Mouse (Mus musculus) regulatory T cell (primary cell): ENCODE data around the gene Fgfr2.

Experiments
- in situ Hi-C: fragments of 300-600 bp; cut with MboI, MseI; formaldehyde crosslinking; loops from one replicate; pipeline ENCODE4 v1.15.1; 2025; ENCODE audit warnings: high pct_unique_total_duplicates

The Fgfr2 gene

GRCm38 (mm10) chr7:130855681-130856080 is 2267.5 kb downstream of the Fgfr2 start:
- in situ Hi-C loops = no loop called here

GRCm38 (mm10) chr7:130854684-130855292 is 2268.4 kb downstream of the Fgfr2 start:
- in situ Hi-C loops = no loop called here

DNA sequence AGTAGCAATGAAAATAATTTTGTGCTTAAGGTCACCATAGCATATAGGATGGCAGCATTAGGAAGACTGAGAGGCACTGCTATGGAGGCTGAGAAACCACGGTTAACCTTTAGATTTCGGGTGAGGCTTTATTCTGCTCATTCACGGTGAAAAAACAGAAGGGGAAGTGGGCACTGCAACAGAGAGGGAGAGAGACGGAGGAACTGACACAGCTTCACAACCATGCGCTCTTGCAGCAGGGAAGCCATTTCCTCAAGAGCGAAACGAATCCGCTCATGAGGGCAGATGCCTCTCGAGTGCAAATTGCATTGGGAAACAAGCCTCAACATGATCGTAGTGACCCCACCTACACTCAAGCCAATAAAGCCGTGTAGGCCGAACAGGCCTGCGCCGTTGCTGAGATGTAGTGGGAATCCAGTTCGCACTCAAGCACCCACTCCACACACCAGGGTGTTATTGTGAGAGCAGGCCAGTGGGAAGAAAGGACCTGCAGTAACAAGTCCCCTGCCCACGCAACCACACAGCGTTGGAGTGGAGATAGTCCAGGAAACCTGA is 2275.9 kb downstream of the Fgfr2 start:
- in situ Hi-C loops = no loop called here

GRCm38 (mm10) chr7:130839380-130840100 is 2283.6 kb downstream of the Fgfr2 start:
- in situ Hi-C loops = no loop called here

DNA sequence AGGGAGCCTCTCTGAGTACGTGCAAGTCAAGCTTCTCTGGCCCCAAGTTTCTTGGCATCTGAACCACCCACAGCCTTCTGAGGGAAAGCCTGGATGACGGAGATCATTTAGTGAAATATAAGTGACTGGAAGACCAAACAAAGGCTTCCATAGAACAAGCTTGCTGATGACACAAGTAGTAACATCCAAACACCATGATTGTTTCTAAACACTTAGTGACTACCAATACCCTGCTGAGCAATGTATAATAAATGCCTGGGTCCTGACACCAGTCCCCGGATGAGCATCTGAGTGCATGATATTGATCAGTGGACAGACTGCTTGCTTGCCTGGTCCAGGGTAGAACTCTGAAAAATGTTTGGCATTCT is 2284.5 kb downstream of the Fgfr2 start:
- in situ Hi-C loops = no loop called here

- in situ Hi-C loops = no loop called here
These were observed 2285.1 kb downstream of the Fgfr2 start for GRCm38 (mm10) chr7:130837941-130838657.

- in situ Hi-C loops = no loop called here
These were observed 2287.1 kb downstream of the Fgfr2 start for GRCm38 (mm10) chr7:130836066-130836465.

DNA sequence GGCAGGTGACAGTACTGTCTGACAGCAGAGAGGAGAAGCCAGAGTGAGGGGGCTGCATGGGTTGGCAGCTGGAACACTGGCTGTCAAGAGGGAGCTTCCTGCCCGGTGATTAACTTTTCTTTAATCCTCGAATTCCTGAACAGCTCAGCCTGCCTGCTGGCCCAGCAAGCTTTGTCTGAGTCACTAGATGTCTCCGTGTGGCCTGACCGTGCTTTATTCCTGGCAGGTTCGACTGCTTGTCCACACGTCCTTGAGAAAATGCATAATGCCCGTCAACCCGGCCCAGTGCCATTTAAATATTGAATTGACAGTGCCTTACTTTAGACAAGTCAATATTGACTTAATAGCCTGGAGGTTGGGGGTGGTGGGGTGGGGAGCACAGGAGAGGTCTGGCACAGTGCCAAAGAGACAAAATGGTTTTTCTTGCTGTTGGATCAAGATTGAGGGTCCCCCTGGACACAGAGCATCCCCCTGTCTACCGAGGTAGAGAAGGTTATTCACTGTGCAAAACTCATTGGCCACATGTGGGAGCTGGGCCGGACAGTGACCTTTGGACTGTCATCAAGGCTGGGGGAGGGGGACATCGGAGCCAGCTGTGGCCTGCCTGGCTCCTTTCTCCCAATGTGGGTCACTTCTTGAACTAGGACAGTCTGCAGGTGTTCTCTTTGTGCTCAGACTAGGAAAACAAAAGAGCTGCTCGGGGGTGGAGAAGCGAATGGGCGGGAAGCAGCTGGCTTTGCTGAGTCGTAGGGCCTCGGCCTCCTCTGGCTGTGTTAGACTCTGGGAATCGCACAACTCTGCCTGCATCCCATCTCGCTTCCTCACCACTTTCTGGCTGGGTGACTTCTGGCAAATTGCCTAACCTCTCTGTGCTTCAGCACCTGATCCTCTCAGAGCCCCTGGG is 2287.9 kb downstream of the Fgfr2 start:
- in situ Hi-C loops = no loop called here

DNA sequence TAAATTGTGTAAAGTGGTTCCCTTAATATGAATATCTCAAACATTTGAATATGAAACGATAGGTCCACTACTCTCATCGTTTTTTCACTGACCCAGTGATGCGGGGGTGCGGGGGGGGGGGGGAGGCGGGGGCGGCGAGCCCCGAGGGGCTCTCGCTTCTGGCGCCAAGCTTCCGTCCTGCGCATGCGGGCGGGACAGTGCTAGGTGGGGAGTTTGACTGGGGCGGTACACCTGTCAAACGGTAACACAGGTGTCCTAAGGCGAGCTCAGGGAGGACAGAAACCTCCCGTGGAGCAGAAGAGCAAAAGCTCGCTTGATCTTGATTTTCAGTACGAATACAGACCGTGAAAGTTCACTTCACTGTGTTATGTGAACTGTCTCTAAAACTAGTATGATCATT is 2288.9 kb downstream of the Fgfr2 start:
- in situ Hi-C loops = no loop called here

DNA sequence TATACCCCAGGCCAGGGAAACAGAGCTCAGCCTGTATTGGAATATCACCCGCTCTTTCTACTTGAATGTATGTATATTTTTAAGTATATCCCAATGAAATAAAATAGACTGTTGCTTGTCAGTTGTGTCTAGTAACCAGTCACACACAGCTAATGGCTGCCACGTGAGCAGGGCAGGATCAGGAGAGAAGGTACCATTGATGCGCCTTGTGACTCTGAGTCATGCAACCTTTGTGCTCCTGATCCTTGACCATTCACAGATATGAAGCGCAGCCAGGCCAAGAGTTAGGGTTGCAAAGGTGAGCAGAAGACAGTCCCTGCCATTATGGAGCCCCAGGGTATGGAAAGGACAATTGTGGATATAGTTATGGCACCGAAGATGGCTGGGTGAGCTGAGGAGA is 2291.6 kb downstream of the Fgfr2 start:
- in situ Hi-C loops = no loop called here

- in situ Hi-C loops = no loop called here
These were observed 2294.7 kb downstream of the Fgfr2 start for GRCm38 (mm10) chr7:130828475-130828874.

GRCm38 (mm10) chr7:130827844-130828403 is 2295.2 kb downstream of the Fgfr2 start:
- in situ Hi-C loops = no loop called here

GRCm38 (mm10) chr7:130827431-130827830 is 2295.7 kb downstream of the Fgfr2 start:
- in situ Hi-C loops = no loop called here

GRCm38 (mm10) chr7:130826343-130826742 is 2296.8 kb downstream of the Fgfr2 start:
- in situ Hi-C loops = no loop called here

GRCm38 (mm10) chr7:130823992-130824391 is 2299.2 kb downstream of the Fgfr2 start:
- in situ Hi-C loops = no loop called here

GRCm38 (mm10) chr7:130819624-130820023 is 2303.5 kb downstream of the Fgfr2 start:
- in situ Hi-C loops = no loop called here

DNA sequence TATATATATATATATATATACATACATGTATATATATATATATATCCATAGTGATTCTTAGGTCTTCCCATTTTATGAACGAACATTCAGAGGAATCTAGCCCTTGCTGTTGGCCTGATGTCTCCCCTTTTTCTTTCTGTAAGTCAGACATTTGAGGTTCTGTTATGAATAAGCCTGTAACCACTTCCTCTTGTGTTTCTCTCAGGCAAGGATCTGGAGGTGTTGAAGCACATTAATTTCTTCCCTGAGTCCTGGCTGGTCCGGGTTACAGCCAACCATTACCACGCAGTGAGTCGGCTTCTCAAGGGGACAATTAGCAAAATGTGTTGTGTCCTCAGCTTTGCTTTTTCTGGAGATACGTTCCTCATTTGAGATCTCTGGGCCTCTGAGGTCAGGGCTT is 2304.3 kb downstream of the Fgfr2 start:
- in situ Hi-C loops = no loop called here

DNA sequence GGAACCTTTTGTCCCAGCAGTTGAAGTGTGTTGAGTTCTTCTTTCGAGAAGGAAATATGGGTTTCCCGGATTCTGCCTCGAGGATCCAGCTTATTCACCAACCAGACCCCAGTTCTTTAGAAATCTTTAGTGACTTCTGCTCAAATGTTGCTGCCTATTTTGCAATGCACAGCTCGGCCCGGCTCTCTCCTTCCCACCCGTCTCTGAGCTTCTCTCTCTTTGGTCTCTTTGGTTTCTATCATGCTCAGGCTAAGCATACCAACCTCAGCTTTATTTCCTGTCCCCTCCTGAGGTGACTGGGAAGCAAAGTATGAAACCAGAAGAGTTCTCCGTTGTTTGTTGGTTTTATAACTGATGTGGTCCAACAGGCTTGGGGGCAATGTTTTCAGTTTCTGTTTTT is 2306.9 kb downstream of the Fgfr2 start:
- in situ Hi-C loops = no loop called here

DNA sequence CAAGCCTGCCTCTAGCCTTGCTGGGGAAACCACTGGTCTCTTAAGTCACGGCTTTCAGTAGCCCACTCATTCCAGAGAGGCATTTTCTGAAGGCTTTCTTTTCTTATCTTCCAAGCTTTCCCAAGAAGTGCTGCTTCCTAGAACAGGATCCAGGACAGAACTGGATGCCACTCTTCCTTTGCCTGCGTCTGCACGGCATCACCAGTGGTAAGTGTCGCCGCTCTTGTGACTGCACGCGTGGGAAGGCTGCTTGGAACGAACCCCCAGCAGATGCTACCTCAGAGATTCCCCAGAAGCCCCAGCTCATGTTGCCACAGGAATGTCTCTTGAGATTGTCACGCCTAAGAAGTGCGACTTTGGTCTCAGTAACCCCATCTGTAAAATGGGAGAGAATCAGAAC is 2307.5 kb downstream of the Fgfr2 start:
- in situ Hi-C loops = no loop called here

GRCm38 (mm10) chr7:130812407-130812806 is 2310.7 kb downstream of the Fgfr2 start:
- in situ Hi-C loops = no loop called here

- in situ Hi-C loops = no loop called here
These were observed 2312.9 kb downstream of the Fgfr2 start for GRCm38 (mm10) chr7:130810238-130810637.
